Mouse (Mus musculus) heart, postnatal 4 days (tissue): ENCODE results near the gene Bod1. TPM values are rescaled to one million over a fixed set of nuclear protein-coding genes. Genes with fewer than 3 reads are reported as not detected.

Experiments used
- DNase-seq: peaks from one replicate; pipeline ENCODE4 v3.0.0; 2021
- total RNA-seq, 2 experiments: library from RNA; stranded (reverse); gene quantifications; 2 replicates each; pipeline ENCODE4 v1.2.3; 2021

Bod1 gene
- total RNA-seq, 2 experiments from 2014 or later = 85.1 to 94.5 TPM

GRCm38 (mm10) chr11:31664186-31664585 is 7.5 kb downstream of the Bod1 start:
- peak; percentile 66 for DNase-seq

DNA sequence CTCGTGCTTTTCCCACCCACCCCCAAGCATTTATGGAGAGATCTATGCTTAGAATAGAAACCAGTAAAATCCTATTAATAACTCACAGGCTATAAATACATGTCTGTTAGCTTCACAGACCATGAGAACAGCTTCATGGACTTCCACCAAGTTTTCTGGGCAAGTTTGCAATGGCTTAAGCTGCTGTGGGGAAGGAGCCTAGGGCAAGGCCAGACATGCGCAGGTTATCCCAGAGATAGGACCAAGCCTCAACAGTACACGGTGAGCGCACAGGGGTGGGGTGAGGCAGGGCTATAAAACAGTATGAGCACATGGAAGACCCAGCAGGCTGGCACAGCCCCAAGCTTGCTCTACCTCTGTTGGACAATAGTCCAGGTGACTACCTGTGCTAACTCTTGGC is 8.2 kb downstream of the Bod1 start:
- peak; percentile 53 for DNase-seq

GRCm38 (mm10) chr11:31662872-31663446 is 8.7 kb downstream of the Bod1 start:
- no peak for DNase-seq

DNA sequence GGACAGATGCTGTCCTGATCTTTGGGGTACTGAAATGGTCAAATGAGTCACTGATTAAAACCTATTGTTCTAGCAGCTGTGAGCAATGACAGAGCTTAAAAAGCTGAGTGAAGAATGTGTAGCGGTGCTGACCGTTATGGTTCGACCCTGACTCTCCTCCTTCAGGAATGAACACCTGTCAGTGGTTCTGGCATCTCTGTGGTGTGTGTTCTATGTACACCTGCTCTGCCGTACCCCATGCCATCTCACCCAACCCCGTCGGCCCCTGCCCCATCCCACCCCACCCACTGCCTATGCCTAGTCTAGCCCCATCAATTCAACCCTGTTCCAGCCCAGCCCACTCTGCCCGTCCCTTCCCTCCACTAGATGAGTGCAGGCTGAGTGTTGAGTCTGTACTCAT is 9.5 kb downstream of the Bod1 start:
- no peak for DNase-seq

DNA sequence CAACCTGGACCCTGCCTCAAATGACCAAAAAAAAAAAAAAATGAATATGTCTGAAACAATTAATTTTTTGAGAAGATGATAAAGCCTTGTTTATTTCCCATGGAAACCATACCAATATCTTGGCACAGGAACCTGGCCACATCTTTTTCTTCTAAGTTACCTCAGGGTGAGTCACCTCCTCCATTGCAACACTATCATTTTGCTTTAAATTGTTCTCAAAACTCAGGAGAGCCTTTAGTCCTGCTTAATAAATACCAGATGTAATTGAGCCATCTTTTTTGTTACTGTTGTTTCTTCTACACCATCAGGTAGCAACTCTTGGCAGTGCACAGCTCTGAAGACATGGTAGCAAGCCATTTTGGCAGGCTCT is 13.9 kb downstream of the Bod1 start:
- DNase-seq = no peak

DNA sequence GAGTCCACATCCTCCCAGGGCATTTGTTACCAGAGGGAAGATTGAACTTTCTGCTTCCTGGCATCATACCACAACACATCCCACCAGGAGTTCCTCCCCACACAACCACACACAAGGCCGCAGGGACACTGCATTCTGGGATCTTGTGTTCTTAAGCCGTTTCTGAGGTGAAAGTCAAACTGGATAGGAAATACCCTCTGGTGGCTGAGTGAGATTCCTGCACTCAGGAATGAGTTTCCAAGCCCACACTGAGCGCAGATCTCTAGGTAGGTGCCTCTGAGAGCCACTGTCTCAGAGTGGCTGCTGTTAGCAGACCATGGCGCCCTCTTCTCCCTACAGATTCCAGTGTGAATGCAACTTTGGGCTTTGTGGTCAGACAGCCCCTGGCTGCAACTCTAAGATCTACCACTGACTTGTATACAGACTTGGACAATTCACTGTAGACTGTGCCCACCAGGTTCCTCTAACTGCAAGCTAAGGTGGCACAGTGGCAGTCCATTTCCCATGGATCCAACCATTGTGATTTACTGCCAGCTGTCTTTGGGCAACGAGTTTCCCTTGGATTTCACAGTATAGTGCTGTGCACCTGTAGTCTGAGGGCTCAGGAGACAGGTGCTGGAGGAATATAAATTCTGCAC is 14.4 kb downstream of the Bod1 start:
- no peak for DNase-seq

DNA sequence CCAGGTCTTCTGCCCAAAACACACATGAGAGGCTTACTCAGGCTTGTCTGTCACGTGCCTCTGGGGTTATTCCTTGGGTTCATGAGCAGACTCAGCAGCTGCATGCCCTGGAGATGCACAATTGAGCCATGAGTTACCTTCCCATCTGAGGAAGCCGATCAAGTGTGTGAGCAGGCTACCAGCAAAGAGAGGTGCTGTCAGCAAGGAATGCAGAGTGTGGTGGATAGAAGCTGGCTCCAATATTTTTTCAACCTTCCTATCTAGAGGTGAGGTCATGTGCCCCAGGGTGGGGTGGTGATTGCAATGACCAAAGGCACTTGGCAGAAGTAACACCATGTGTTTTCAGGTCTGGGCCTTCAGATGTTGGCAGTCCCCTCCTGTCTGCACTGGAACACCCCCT is 22.2 kb downstream of the Bod1 start:
- no peak for DNase-seq

- no peak for DNase-seq
These were observed 24.4 kb downstream of the Bod1 start for GRCm38 (mm10) chr11:31647268-31647667.

- no peak for DNase-seq
These were observed 25.1 kb downstream of the Bod1 start for GRCm38 (mm10) chr11:31646571-31646970.

DNA sequence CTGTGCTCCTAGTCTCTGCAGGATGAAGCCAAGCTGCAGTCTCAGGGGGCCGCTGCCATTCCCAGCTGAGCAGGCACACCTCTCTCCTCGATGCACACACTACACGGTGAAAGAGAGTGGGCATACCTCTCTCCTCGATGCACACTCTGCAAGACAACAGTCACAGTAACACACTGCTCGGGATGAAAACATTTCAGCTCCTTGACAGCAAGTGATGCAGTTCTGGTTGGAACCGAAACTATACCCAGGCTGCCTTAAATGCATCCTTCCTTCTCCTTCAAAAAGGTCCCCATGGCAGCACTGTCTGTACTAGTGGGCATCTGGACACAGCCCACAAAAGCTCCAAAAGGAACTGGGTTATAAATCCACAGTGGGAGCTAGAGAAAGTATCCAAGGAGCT is 28.6 kb downstream of the Bod1 start:
- no peak for DNase-seq

GRCm38 (mm10) chr11:31641066-31641810 is 30.4 kb downstream of the Bod1 start:
- no peak for DNase-seq

DNA sequence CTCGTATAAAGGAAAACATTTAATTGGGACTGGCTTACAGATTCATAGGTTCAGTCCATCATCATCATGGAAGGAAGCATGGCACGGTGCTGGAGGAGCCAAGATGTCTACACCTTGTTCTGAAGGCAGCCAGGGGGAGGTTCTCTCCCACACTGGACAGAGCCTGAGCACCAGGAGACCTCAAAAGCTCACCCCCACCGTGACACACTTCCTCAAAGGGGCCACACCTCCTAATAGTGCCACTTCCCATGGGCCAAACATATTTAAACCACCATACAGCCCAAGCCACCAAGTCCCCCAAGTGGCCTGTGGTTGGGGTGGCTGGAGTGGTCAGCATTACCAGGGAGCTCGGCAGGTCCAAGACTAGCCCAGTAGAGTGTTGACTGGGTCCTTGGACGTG is 31.5 kb downstream of the Bod1 start:
- no peak for DNase-seq

DNA sequence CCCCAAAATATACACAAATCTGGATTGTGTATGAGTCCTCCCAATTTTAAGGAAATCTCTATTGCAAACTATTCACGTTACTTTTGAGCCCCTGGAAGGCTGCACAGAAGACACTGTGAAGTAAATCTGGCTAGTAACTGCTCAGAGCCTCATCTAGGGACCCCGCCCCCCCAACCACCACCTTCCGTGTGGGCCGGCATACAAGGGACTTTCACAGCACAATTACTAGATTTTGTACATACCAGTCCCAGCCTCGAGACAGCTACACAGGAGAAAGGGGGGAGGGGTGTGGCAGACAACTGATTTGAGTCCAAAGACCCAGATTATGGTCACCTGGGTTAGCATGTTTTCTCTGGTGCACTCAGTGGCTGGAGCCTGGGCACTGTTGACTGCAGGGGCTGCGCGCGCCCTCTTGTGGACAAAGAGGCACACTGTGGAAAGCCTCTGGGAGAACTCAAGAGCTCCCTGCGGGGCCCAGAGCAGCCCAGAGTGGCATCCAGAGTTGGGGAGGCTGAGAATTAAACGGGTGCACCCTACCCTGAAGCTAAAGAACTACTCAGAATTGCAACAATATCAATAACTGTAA is 33.8 kb downstream of the Bod1 start:
- DNase-seq = peak; percentile 87

DNA sequence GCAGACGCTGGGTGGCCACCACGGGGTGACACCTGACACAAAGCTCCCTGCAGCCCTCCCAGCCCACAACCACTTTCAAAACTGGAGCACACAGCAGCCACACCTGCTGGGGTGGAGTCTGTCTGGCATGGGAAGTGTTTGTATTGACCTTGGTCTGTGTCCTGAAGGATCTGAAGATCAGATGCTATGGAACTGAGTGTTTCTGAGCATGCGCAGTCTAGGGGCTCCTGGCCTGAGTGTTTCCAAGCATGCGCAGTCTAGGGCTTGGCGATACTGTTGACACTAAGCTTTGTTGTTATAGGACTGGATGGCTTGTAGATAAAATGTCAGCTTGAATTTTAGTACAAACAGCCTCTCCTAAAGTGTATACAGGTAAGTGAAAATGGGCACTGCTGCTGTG is 43.0 kb downstream of the Bod1 start:
- no peak for DNase-seq

- DNase-seq = no peak
These were observed 50.9 kb downstream of the Bod1 start for GRCm38 (mm10) chr11:31620796-31621195.

GRCm38 (mm10) chr11:31617797-31618196 is 53.9 kb downstream of the Bod1 start:
- DNase-seq = no peak

DNA sequence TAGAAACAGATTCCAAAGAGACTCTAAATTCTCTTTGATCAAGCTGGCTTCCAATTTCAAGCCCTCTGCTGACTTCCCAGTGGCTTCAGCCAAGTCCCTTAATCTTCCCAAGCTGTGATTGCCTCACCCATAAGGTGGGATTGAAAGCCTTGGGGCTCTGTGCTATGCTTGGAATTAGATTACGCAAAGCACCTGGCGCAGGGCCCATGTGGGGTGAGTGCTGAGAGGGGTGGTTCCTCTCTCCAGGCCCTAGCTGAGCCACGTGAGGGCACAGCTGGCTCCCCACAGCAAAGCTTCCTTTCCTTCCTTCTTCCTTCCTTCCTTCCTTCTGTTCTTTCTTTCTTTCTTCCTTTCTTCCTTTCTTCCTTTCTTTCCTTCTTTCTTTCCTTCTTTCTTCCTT is 54.4 kb downstream of the Bod1 start:
- peak; percentile 94 for DNase-seq

- no peak for DNase-seq
These were observed 55.0 kb downstream of the Bod1 start for GRCm38 (mm10) chr11:31616722-31617121.

Other genes starting within 250 kb of the Bod1 start
- 10 to 100 TPM; 63.1 to 71.0 TPM for gene Cpeb4, start 200.3 kb upstream of the Bod1 start, total RNA-seq